In genomic region chr7:3306400-3306799, GRCm38 (mm10) we compare ENCODE assay signal across 25 mouse cellular contexts. TPM values are rescaled to one million over a fixed set of nuclear protein-coding genes. Genes with fewer than 3 reads are reported as not detected.
DNase-seq lines count a peak whose midpoint lies in the region; ATAC-seq lines count a peak whose summit lies in the region.
"Had no signal": no experiment of that assay in that cellular context is flagged by ENCODE, and none has a peak within 500 bp of the region (broad histone marks: within the 10 kb centered on the region; RNA-seq: fewer than 3 reads in every experiment).

No protein-coding gene starts in this region.

- ATAC-seq in heart, embryonic 11.5 days (replicated peaks; ENCODE audit: insufficient number of reproducible peaks, low FRiP score, low TSS enrichment), result no peak
- ATAC-seq in midbrain, embryonic 11.5 days (ENCODE audit: low FRiP score), result no peak
- ATAC-seq: activated CD4-positive, CD25-positive, alpha-beta regulatory T cell, adult 4 months; forebrain, embryonic 14.5 days; forebrain, embryonic 16.5 days; Patski had no signal

- no peak overlapping the region for H3K27ac ChIP-seq in heart, embryonic 11.5 days (ENCODE audit: low read depth, low read length)
- H3K27ac ChIP-seq in midbrain, embryonic 11.5 days (ENCODE audit: low read depth, low read length), result no peak overlapping the region
- no peak overlapping the region for H3K27ac ChIP-seq in midbrain, embryonic 10.5 days (replicated peaks)
- H3K27ac ChIP-seq: embryonic facial prominence, embryonic 13.5 days; embryonic facial prominence, embryonic 15.5 days; forebrain, embryonic 10.5 days; forebrain, embryonic 12.5 days had no signal

- H3K4me2 ChIP-seq in heart, embryonic 11.5 days, result no peak overlapping the region
- no peak overlapping the region for H3K4me2 ChIP-seq in midbrain, embryonic 11.5 days
- H3K4me2 ChIP-seq: embryonic facial prominence, embryonic 13.5 days; embryonic facial prominence, embryonic 15.5 days; forebrain, embryonic 12.5 days had no signal

- peaks cover 39% of the 10 kb centered on the region for H3K27me3 ChIP-seq in heart, embryonic 11.5 days (ENCODE audit: control insufficient read depth, insufficient read depth, low read length)
- H3K27me3 ChIP-seq in midbrain, embryonic 11.5 days (ENCODE audit: control insufficient read depth, insufficient read depth, low read length), result peaks cover 24% of the 10 kb centered on the region
- peaks cover 51% of the 10 kb centered on the region for H3K27me3 ChIP-seq in midbrain, embryonic 10.5 days (ENCODE audit: low read depth, poor library complexity, severe bottlenecking)
- H3K27me3 ChIP-seq: Patski had no signal

- H3K4me1 ChIP-seq in heart, embryonic 11.5 days (ENCODE audit: control insufficient read depth, insufficient read depth, low read length), result peaks cover 3% of the 10 kb centered on the region; the same call in 1 of the 2 replicates
- peaks cover 24% of the 10 kb centered on the region for H3K4me1 ChIP-seq in midbrain, embryonic 11.5 days (ENCODE audit: control insufficient read depth, insufficient read depth, low read length)
- peaks cover 43% of the 10 kb centered on the region for H3K4me1 ChIP-seq in midbrain, embryonic 10.5 days

- WGBS in heart, embryonic 11.5 days (ENCODE audit: insufficient replicate concordance), result 67% methylated on average over 3 of the region's 3 CpGs
- WGBS in midbrain, embryonic 11.5 days, result 83% methylated on average over 3 of the region's 3 CpGs
- WGBS in midbrain, embryonic 10.5 days, result 85% methylated on average over 3 of the region's 3 CpGs

- no peak overlapping the region for H3K9ac ChIP-seq in heart, embryonic 11.5 days (ENCODE audit: low read depth, low read length)
- no peak overlapping the region for H3K9ac ChIP-seq in midbrain, embryonic 11.5 days (ENCODE audit: low read length)
- H3K9ac ChIP-seq: embryonic facial prominence, embryonic 13.5 days; embryonic facial prominence, embryonic 15.5 days; forebrain, embryonic 12.5 days had no signal

- H3K9me3 ChIP-seq in heart, embryonic 11.5 days (replicated peaks; ENCODE audit: control insufficient read depth, low read length), result peaks cover 4% of the 10 kb centered on the region; the same call in 1 of the 2 replicates
- H3K9me3 ChIP-seq in midbrain, embryonic 11.5 days (ENCODE audit: control insufficient read depth, low read length), result peaks cover 4% of the 10 kb centered on the region; the same call in 1 of the 2 replicates
- H3K9me3 ChIP-seq in midbrain, embryonic 10.5 days (replicated peaks), result peaks cover 9% of the 10 kb centered on the region
- H3K9me3 ChIP-seq: embryonic facial prominence, embryonic 15.5 days had no signal

- no peak overlapping the region for H3K4me3 ChIP-seq in heart, embryonic 11.5 days (ENCODE audit: low read depth, low read length)
- no peak overlapping the region for H3K4me3 ChIP-seq in midbrain, embryonic 11.5 days (ENCODE audit: low read depth, low read length)
- H3K4me3 ChIP-seq in midbrain, embryonic 10.5 days, result no peak overlapping the region
- H3K4me3 ChIP-seq: embryonic facial prominence, embryonic 13.5 days; embryonic facial prominence, embryonic 15.5 days; erythroblast, embryonic 14.5 days; forebrain, embryonic 10.5 days; forebrain, embryonic 12.5 days had no signal

- H3K36me3 ChIP-seq in heart, embryonic 11.5 days (ENCODE audit: control insufficient read depth, insufficient read depth, low read length), result no peaks in the 10 kb centered on the region
- no peaks in the 10 kb centered on the region for H3K36me3 ChIP-seq in midbrain, embryonic 11.5 days (ENCODE audit: control insufficient read depth, insufficient read depth, low read length)
- peaks cover 3% of the 10 kb centered on the region; the same call in 1 of the 2 replicates for H3K36me3 ChIP-seq in midbrain, embryonic 10.5 days
- H3K36me3 ChIP-seq: embryonic facial prominence, embryonic 13.5 days; embryonic facial prominence, embryonic 15.5 days; forebrain, embryonic 10.5 days; forebrain, embryonic 12.5 days; G1E had no signal

- DNase-seq in heart, adult 11 months, result peak; percentile 62
- peak; percentile 41 for DNase-seq in midbrain, embryonic 11.5 days (ENCODE audit: low spot score, missing footprints)
- no peak for DNase-seq in midbrain, embryonic 10.5 days (ENCODE audit: low spot score)
- no peak for DNase-seq in cerebellum, postnatal 25 days
- DNase-seq: adrenal gland, adult 8-10 months; adrenal gland, postnatal 14 days; adrenal gland, postnatal 36 days; cerebellum, adult 11-12 months; cerebellum, adult 2 months; cerebellum, adult 9-10 months; cerebellum, postnatal 10 days; cerebellum, postnatal 36 days; embryo, embryonic 11 days had no signal

RNA-seq across cellular contexts. Expression of gene Prkcg, which starts 17.4 kb away (rescaled TPM):
- 0.10 and 0.14 TPM in 2 replicates for polyA plus RNA-seq in heart, embryonic 11.5 days (2014; fragmentation: Nextera tagmentation; extraction: Ambion mirVana)
- 0.31 and 0.77 TPM in 2 replicates for polyA plus RNA-seq in midbrain, embryonic 11.5 days (2014; fragmentation: Nextera tagmentation; extraction: Ambion mirVana)
- 0.71 and 1.2 TPM in 2 replicates for polyA plus RNA-seq in midbrain, embryonic 10.5 days (2016; fragmentation: Nextera tagmentation; extraction: Ambion mirVana)
- polyA plus RNA-seq: activated CD4-positive, CD25-positive, alpha-beta regulatory T cell, adult 4 months; erythroblast, embryonic 14.5 days; G1E had no signal

RNA-seq across cellular contexts. Expression of gene Myadm, which starts 17.5 kb away (rescaled TPM):
- polyA plus RNA-seq in heart, embryonic 11.5 days (2014; fragmentation: Nextera tagmentation; extraction: Ambion mirVana), result 221 and 235 TPM in 2 replicates
- 38.1 and 41.2 TPM in 2 replicates for polyA plus RNA-seq in midbrain, embryonic 11.5 days (2014; fragmentation: Nextera tagmentation; extraction: Ambion mirVana)
- 29.6 and 35.1 TPM in 2 replicates for polyA plus RNA-seq in midbrain, embryonic 10.5 days (2016; fragmentation: Nextera tagmentation; extraction: Ambion mirVana)
- polyA plus RNA-seq: erythroblast, embryonic 14.5 days; G1E had no signal

RNA-seq across cellular contexts. Expression of gene Cacng7, which starts 26.4 kb away (rescaled TPM):
- 0.24 and 0.27 TPM in 2 replicates for polyA plus RNA-seq in heart, embryonic 11.5 days (2014; fragmentation: Nextera tagmentation; extraction: Ambion mirVana)
- polyA plus RNA-seq in midbrain, embryonic 11.5 days (2014; fragmentation: Nextera tagmentation; extraction: Ambion mirVana), result 4.2 and 4.4 TPM in 2 replicates
- polyA plus RNA-seq in midbrain, embryonic 10.5 days (2016; fragmentation: Nextera tagmentation; extraction: Ambion mirVana), result 1.7 and 2.7 TPM in 2 replicates
- polyA plus RNA-seq: activated CD4-positive, CD25-positive, alpha-beta regulatory T cell, adult 4 months; erythroblast, embryonic 14.5 days; G1E had no signal

RNA-seq across cellular contexts. Expression of gene Nlrp12, which starts 56.9 kb away (rescaled TPM):
- not detected in 2 replicates for polyA plus RNA-seq in heart, embryonic 11.5 days (2014; fragmentation: Nextera tagmentation; extraction: Ambion mirVana)
- not detected in 2 replicates for polyA plus RNA-seq in midbrain, embryonic 11.5 days (2014; fragmentation: Nextera tagmentation; extraction: Ambion mirVana)
- not detected in 2 replicates for polyA plus RNA-seq in midbrain, embryonic 10.5 days (2016; fragmentation: Nextera tagmentation; extraction: Ambion mirVana)
- polyA plus RNA-seq: cerebellum, adult 2 months; embryonic facial prominence, embryonic 11.5 days; embryonic facial prominence, embryonic 13.5 days; embryonic facial prominence, embryonic 15.5 days; erythroblast, embryonic 14.5 days; forebrain, embryonic 10.5 days; forebrain, embryonic 12.5 days; forebrain, embryonic 14.5 days; forebrain, embryonic 16.5 days; G1E; Patski had no signal

Comparison
In these comparisons a context has a peak if more than half of its experiments do, and no peak if none do; other contexts are left out.
1. DNase-seq: peak in heart, adult 11 months (single experiment) and midbrain, embryonic 11.5 days (single experiment); none in midbrain, embryonic 10.5 days (single experiment) and cerebellum, postnatal 25 days (0 of 2).